Mouse (Mus musculus): ENCODE data around the gene Cnih2. TPM values are rescaled to one million over a fixed set of nuclear protein-coding genes. Genes with fewer than 3 reads are reported as not detected.

Cnih2 gene
- polyA plus RNA-seq, 1 experiment from 2014 or later = 22.9 TPM

GRCm38 (mm10) chr19:5097521-5098362, 579 bp downstream of the Cnih2 start:
- no peaks in the 10 kb centered on the region for H3K27me3 ChIP-seq (replicated peaks; ENCODE audit: control insufficient read depth, insufficient read depth, low read length)
- peak overlapping the region; percentile 53 for H3K4me3 ChIP-seq (ENCODE audit: low read depth, low read length)
- peak overlapping the region; percentile 68 for H3K9ac ChIP-seq (ENCODE audit: low read length)
- peak overlapping the region; percentile 16; the same call in 1 of the 2 replicates for H3K27ac ChIP-seq (ENCODE audit: low read depth)
- 5% methylated on average over 31 of the region's 31 CpGs for WGBS
- peak overlapping the region; percentile 100 for H3K4me2 ChIP-seq (ENCODE audit: low read length)
- no peaks in the 10 kb centered on the region for H3K9me3 ChIP-seq (ENCODE audit: control insufficient read depth, low read length)
- DNase-seq (ENCODE audit: low spot score) = no peak
- H3K36me3 ChIP-seq (ENCODE audit: control insufficient read depth, insufficient read depth, low read length) = peaks cover 41% of the 10 kb centered on the region
- peak; percentile 24 for ATAC-seq (replicated peaks; ENCODE audit: low FRiP score, low TSS enrichment, low read depth)
- peaks cover 17% of the 10 kb centered on the region for H3K4me1 ChIP-seq (replicated peaks; ENCODE audit: control insufficient read depth, insufficient read depth, low read length)

DNA sequence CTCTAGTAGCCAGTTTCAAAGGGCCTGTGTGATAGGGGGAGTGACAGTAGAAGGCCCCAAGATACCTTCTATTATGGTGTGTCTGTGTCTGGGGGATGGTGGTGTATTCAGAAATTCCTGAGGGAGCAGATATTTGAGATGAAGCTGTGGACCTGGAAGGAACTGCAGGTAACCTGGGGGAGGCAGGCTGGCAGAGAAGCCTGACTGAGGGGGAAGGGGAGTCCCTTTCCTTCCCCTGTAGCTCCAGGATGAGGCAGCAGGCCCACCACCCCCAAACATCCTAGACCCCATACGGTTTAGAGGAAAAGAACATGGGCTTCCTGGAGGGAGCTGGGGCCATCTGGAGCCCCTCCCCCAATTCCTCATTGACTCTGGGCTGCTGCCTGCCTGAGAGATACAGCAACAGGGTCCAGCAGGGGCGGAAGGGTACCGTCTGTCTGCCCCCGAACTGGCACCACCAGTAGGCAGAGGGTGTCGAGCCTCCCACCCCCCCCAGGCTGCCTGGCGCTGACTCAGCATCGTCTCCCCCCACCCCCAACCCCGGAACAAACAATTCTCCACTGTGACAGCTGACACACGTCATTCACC, 2.3 kb downstream of the Cnih2 start:
- H3K9me3 ChIP-seq (ENCODE audit: control insufficient read depth, low read length) = no peaks in the 10 kb centered on the region
- no peak overlapping the region for H3K4me3 ChIP-seq (ENCODE audit: low read depth, low read length)
- no peak overlapping the region for H3K27ac ChIP-seq (ENCODE audit: low read depth)
- peaks cover 17% of the 10 kb centered on the region for H3K4me1 ChIP-seq (replicated peaks; ENCODE audit: control insufficient read depth, insufficient read depth, low read length)
- H3K4me2 ChIP-seq (ENCODE audit: low read length) = no peak overlapping the region
- WGBS = 11% methylated on average over 9 of the region's 9 CpGs
- H3K36me3 ChIP-seq (ENCODE audit: control insufficient read depth, insufficient read depth, low read length) = peaks cover 41% of the 10 kb centered on the region
- DNase-seq (ENCODE audit: low spot score) (no peak), ATAC-seq (replicated peaks; ENCODE audit: low FRiP score, low TSS enrichment, low read depth) (no peak)
- H3K27me3 ChIP-seq (replicated peaks; ENCODE audit: control insufficient read depth, insufficient read depth, low read length) = no peaks in the 10 kb centered on the region
- H3K9ac ChIP-seq (ENCODE audit: low read length) = no peak overlapping the region

DNA sequence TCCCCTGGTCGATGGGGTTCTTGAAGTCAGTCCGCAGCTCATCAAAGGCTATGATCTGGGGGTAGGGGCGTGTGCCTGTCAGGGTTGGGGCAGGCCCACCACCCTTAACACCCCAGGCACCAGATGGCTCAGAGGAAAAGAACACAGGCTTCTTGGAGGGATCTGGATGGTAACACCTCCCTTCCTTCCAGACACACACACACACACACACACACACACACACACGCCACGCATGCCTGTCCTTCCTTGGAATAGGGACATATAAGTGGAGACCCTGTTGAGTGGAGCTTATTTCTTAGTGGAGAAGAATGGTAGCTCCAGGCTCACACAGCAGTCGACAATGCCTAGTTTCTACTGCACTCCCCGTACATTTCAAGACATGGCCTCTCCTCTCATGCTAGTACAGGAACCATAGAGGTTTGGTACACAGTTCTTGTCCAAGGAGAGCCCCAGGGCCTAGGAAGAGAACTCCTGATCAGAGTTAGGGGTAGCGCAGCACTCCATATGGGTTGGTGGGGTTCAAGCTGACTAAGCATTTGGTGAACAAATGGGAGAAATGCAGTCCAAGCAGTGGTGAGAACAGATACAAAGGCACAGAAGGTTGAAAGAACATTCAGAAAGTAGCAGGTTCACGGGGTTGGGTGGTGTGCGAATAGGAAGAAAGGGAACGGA, 3.4 kb downstream of the Cnih2 start:
- peaks cover 36% of the 10 kb centered on the region for H3K36me3 ChIP-seq (ENCODE audit: control insufficient read depth, insufficient read depth, low read length)
- no peak; the same call in 1 of the 2 replicates for ATAC-seq (replicated peaks; ENCODE audit: low FRiP score, low TSS enrichment, low read depth)
- H3K27me3 ChIP-seq (replicated peaks; ENCODE audit: control insufficient read depth, insufficient read depth, low read length) = no peaks in the 10 kb centered on the region
- no peak overlapping the region for H3K4me3 ChIP-seq (ENCODE audit: low read depth, low read length)
- DNase-seq (ENCODE audit: low spot score) = no peak
- H3K9ac ChIP-seq (ENCODE audit: low read length) = no peak overlapping the region
- no peak overlapping the region for H3K27ac ChIP-seq (ENCODE audit: low read depth)
- peaks cover 17% of the 10 kb centered on the region for H3K4me1 ChIP-seq (replicated peaks; ENCODE audit: control insufficient read depth, insufficient read depth, low read length)
- WGBS = 44% methylated on average over 11 of the region's 11 CpGs
- H3K9me3 ChIP-seq (ENCODE audit: control insufficient read depth, low read length) = no peaks in the 10 kb centered on the region
- H3K4me2 ChIP-seq (ENCODE audit: low read length) = no peak overlapping the region

DNA sequence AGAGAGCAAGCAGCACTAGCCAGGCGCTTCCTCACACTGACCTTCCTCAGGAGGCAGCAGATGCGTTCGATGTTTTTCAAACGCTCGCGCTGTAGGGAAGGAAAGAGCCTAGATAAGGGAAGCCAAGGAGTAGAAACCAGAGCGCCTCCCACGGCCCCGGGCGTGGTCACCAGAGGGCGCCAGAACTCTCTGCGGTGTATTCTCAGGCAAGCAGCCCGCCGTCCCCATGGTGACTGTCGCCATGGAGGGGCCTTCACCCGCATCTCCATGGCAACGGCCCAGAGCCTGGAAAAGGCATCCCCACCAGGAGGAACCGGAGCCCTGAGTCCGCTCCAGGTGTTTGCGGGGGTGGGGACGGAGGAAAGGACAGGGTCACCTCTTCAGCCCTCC, 4.1 kb downstream of the Cnih2 start:
- no peak overlapping the region for H3K4me3 ChIP-seq (ENCODE audit: low read depth, low read length)
- peaks cover 35% of the 10 kb centered on the region for H3K36me3 ChIP-seq (ENCODE audit: control insufficient read depth, insufficient read depth, low read length)
- no peaks in the 10 kb centered on the region for H3K27me3 ChIP-seq (replicated peaks; ENCODE audit: control insufficient read depth, insufficient read depth, low read length)
- peak; percentile 59 for ATAC-seq (replicated peaks; ENCODE audit: low FRiP score, low TSS enrichment, low read depth)
- H3K27ac ChIP-seq (ENCODE audit: low read depth) = no peak overlapping the region
- H3K4me1 ChIP-seq (replicated peaks; ENCODE audit: control insufficient read depth, insufficient read depth, low read length) = peaks cover 19% of the 10 kb centered on the region
- no peak overlapping the region for H3K4me2 ChIP-seq (ENCODE audit: low read length)
- H3K9me3 ChIP-seq (ENCODE audit: control insufficient read depth, low read length) = no peaks in the 10 kb centered on the region
- 0% methylated on average over 21 of the region's 21 CpGs for WGBS
- H3K9ac ChIP-seq (ENCODE audit: low read length) = no peak overlapping the region
- peak; percentile 99 for DNase-seq (ENCODE audit: low spot score)

DNA sequence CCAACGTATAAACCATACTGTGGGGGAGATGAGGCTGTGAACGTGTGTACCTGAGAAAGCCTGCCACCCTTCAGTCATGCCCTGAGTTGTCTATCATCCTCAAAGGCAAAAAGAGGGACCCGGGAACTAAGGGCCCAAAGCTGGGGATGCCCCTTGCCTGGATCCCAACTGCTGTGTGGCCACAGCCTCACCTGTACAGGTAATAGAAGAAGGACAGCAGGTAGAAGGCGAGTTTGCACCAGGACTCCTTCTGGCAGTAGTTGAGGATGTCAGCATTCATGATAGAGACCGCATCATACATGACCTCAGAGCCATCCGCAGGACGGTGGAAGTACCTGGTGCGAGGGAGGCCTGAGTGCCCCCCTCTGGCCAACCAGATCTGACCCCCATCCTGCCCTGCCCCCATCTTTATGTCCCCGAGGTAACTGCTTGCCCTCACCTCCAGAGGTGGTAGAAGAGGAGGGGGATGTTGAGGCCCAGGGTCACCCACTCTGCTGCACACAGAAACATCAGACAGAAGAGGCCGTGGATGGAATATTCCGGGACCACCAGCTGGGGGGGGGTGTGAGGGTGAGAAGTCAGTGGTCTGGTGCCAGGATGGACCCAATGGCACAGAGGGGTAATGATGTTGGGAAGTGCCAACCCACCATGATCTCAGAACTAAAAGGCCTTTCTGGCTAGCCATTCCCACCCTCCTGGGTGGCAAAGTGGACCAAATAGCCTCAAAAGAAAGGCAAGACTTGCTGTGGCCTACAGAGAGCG, 4.7 kb downstream of the Cnih2 start:
- WGBS = 70% methylated on average over 12 of the region's 12 CpGs
- H3K4me1 ChIP-seq (replicated peaks; ENCODE audit: control insufficient read depth, insufficient read depth, low read length) = peaks cover 21% of the 10 kb centered on the region
- no peak overlapping the region for H3K4me3 ChIP-seq (ENCODE audit: low read depth, low read length)
- H3K9ac ChIP-seq (ENCODE audit: low read length) = no peak overlapping the region
- ATAC-seq (replicated peaks; ENCODE audit: low FRiP score, low TSS enrichment, low read depth) (no peak; the same call in 1 of the 2 replicates), DNase-seq (ENCODE audit: low spot score) (no peak)
- no peaks in the 10 kb centered on the region for H3K27me3 ChIP-seq (replicated peaks; ENCODE audit: control insufficient read depth, insufficient read depth, low read length)
- peaks cover 34% of the 10 kb centered on the region for H3K36me3 ChIP-seq (ENCODE audit: control insufficient read depth, insufficient read depth, low read length)
- no peak overlapping the region for H3K4me2 ChIP-seq (ENCODE audit: low read length)
- H3K27ac ChIP-seq (ENCODE audit: low read depth) = no peak overlapping the region
- no peaks in the 10 kb centered on the region for H3K9me3 ChIP-seq (ENCODE audit: control insufficient read depth, low read length)

- Histone ChIP-seq H3K9ac (ENCODE audit: low read length) (no peak overlapping the region), H3K4me2 (ENCODE audit: low read length) (no peak overlapping the region), H3K27ac (ENCODE audit: low read depth) (no peak overlapping the region), H3K9me3 (ENCODE audit: control insufficient read depth, low read length) (no peaks in the 10 kb centered on the region), H3K4me1 (replicated peaks; ENCODE audit: control insufficient read depth, insufficient read depth, low read length) (peaks cover 16% of the 10 kb centered on the region), H3K36me3 (ENCODE audit: control insufficient read depth, insufficient read depth, low read length) (peaks cover 34% of the 10 kb centered on the region), H3K27me3 (replicated peaks; ENCODE audit: control insufficient read depth, insufficient read depth, low read length) (no peaks in the 10 kb centered on the region), H3K4me3 (ENCODE audit: low read depth, low read length) (no peak overlapping the region)
- no peak for ATAC-seq (replicated peaks; ENCODE audit: low FRiP score, low TSS enrichment, low read depth)
- no peak for DNase-seq (ENCODE audit: low spot score)
- WGBS = 86% methylated on average over 10 of the region's 10 CpGs
Measured at GRCm38 (mm10) chr19:5092083-5092482, 6.2 kb downstream of the Cnih2 start.

DNA sequence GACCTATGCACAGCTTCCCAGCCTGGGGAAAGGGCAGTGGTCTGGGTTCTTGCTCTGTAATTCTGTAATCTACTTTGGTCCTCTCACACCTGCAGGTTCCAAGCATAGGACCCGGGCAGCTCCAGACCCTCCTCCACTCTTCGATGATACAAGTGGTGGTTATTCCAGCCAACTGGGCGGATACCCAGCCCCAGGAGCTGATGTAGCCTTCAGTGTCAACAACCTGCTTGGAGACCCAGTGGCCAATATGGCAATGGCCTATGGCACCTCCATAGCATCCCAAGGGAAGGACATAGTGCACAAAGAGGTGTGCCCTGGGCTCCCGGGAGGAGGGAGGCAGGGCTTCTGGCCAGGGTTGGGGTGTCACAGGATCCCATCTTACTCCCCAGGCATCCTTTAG, 9.0 kb downstream of the Cnih2 start:
- Histone ChIP-seq H3K9me3 (ENCODE audit: control insufficient read depth, low read length) (no peaks in the 10 kb centered on the region), H3K27me3 (replicated peaks; ENCODE audit: control insufficient read depth, insufficient read depth, low read length) (peaks cover 22% of the 10 kb centered on the region), H3K36me3 (ENCODE audit: control insufficient read depth, insufficient read depth, low read length) (peaks cover 34% of the 10 kb centered on the region), H3K9ac (ENCODE audit: low read length) (peak overlapping the region; percentile 69; the same call in 1 of the 2 replicates), H3K4me3 (ENCODE audit: low read depth, low read length) (peak overlapping the region; percentile 87), H3K4me1 (replicated peaks; ENCODE audit: control insufficient read depth, insufficient read depth, low read length) (peaks cover 10% of the 10 kb centered on the region), H3K4me2 (ENCODE audit: low read length) (peak overlapping the region; percentile 93), H3K27ac (ENCODE audit: low read depth) (no peak overlapping the region)
- ATAC-seq (replicated peaks; ENCODE audit: low FRiP score, low TSS enrichment, low read depth) = no peak
- no peak for DNase-seq (ENCODE audit: low spot score)
- WGBS = 85% methylated on average over 4 of the region's 4 CpGs

All from intestine, embryonic 14.5 days (tissue).